In the genomic region with DNA sequence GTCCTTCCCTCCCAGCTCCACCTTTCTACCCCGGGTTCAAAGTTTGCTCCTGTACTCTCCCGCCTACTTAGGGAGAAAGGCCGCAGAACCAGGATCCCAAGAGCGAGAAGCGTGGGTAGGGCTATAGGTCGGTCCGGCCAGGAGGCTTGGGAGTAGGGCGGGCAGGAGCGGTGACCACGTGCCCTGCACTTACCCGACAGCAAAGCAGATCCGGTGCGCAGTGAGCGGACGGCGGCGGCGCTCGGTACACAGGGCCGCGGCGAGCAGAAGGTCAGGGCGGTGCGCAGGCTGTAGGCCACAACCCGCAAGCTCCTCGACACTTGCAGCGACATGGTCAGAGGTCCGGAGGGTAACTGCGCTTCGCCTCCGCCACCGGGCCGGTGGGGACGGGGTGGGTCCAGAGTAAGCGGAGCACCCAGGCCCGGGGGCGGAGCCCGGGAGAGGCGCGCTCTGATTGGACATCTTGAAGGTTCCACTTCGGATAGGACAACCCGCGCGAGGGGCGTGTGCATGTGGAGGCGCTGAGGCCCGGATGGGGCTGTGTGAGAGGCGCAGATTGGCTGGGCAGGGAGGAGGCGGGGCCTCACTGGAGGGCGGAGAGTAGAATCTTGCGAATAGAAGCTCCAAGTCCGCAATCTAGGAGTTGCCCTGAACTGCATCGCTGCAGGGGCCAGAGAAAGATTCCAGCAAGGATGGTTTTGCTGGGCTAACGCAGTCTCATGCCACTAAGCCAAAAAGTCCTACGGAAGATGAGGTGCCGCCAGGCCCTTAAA, we compare ENCODE assay signal across 8 mouse cellular contexts. TPM values are rescaled to one million over a fixed set of nuclear protein-coding genes. Genes with fewer than 3 reads are reported as not detected.
DNase-seq lines count a peak whose midpoint lies in the region; ATAC-seq and TF ChIP-seq lines count a peak whose summit lies in the region.

Gene Gcsh, minus strand, starts transcription at position 443 of the 773 bp plus-strand sequence.

- H3K4me2 ChIP-seq in CH12.LX (ENCODE audit: insufficient read depth, low read depth, poor library complexity, severe bottlenecking), result peak within 1 kb of the TSS; percentile 85
- H3K4me2 ChIP-seq in forebrain, embryonic 11.5 days (ENCODE audit: low read depth, low read length, severe bottlenecking), result peak within 1 kb of the TSS; percentile 87
- peak within 1 kb of the TSS; percentile 99 for H3K4me2 ChIP-seq in heart, embryonic 16.5 days (ENCODE audit: low read depth, low read length)
- peak within 1 kb of the TSS; percentile 92 for H3K4me2 ChIP-seq in liver, embryonic 15.5 days
- peak within 1 kb of the TSS; percentile 89 for H3K4me2 ChIP-seq in neural tube, embryonic 12.5 days (replicated peaks)

- DNase-seq in CH12.LX (ENCODE audit: extremely low read depth), result peak; percentile 98
- DNase-seq in c-Kit-positive CD71-positive TER-119-negative erythroid progenitor cells, embryonic 14.5 days (ENCODE audit: low read depth), result peak; percentile 98
- DNase-seq in forebrain, embryonic 11.5 days (ENCODE audit: low spot score), result peak; percentile 99
- DNase-seq in kidney, postnatal 36 days, result peak; percentile 100
- DNase-seq in telencephalon, adult 2 months (ENCODE audit: low read depth, low spot score), result peak; percentile 96

- H3K27me3 ChIP-seq in CH12.LX (replicated peaks), result peaks cover 11% of the 10 kb centered on the region
- H3K27me3 ChIP-seq in forebrain, embryonic 11.5 days (ENCODE audit: control insufficient read depth, insufficient read depth, low read length), result no peaks in the 10 kb centered on the region
- no peaks in the 10 kb centered on the region for H3K27me3 ChIP-seq in heart, embryonic 16.5 days (ENCODE audit: control insufficient read depth, insufficient read depth, low read length)
- peaks cover 9% of the 10 kb centered on the region for H3K27me3 ChIP-seq in liver, embryonic 15.5 days
- H3K27me3 ChIP-seq in neural tube, embryonic 12.5 days (replicated peaks), result no peaks in the 10 kb centered on the region

- dilution Hi-C loops in CH12.LX (cut with MboI; ENCODE audit: extremely low pct_ligation_motif_present, extremely low pct_unique_long_range_greater_than_20kb, low sequenced_read_pairs), result no loop called here

- in situ Hi-C loops in CH12.LX (cut with MboI; ENCODE audit: low pct_ligation_motif_present, low pct_unique_long_range_greater_than_20kb, low sequenced_read_pairs), result loop anchor here (5.0 to 10.0 kb wide), 2 partner anchors 71 to 482 kb away; partner anchors contain the start of genes Cenpn and Cmc2

- peak within 1 kb of the TSS; percentile 47 for H3K9ac ChIP-seq in CH12.LX (ENCODE audit: insufficient read depth, low read depth)
- peak within 1 kb of the TSS; percentile 75 for H3K9ac ChIP-seq in forebrain, embryonic 11.5 days (ENCODE audit: low read length)
- H3K9ac ChIP-seq in heart, embryonic 16.5 days (ENCODE audit: low read length), result peak within 1 kb of the TSS; percentile 86
- H3K9ac ChIP-seq in liver, embryonic 15.5 days, result peak within 1 kb of the TSS; percentile 49
- H3K9ac ChIP-seq in neural tube, embryonic 12.5 days, result peak within 1 kb of the TSS; percentile 56

- TF ChIP-seq EP300 in CH12.LX (IDR thresholded peaks at IDR 0.05; ENCODE audit: low read length), result no peak

- WGBS in forebrain, embryonic 11.5 days, result under 1% methylated on average over 56 of the region's 56 CpGs
- under 1% methylated on average over 56 of the region's 56 CpGs for WGBS in heart, embryonic 16.5 days
- WGBS in liver, embryonic 15.5 days (ENCODE audit: insufficient replicate concordance), result under 1% methylated on average over 56 of the region's 56 CpGs
- WGBS in neural tube, embryonic 12.5 days, result under 1% methylated on average over 56 of the region's 56 CpGs

- H3K79me2 ChIP-seq in CH12.LX (replicated peaks; ENCODE audit: control insufficient read depth, extremely low read depth, insufficient read depth, poor library complexity, severe bottlenecking), result peaks cover 3% of the 10 kb centered on the region; the same call in 1 of the 2 replicates

- ATAC-seq in forebrain, embryonic 11.5 days (replicated peaks; ENCODE audit: low FRiP score), result peak; percentile 100
- peak; percentile 100 for ATAC-seq in heart, embryonic 16.5 days (replicated peaks; ENCODE audit: extremely low read depth, insufficient read depth, low FRiP score)
- peak; percentile 99 for ATAC-seq in liver, embryonic 15.5 days (ENCODE audit: insufficient read depth)
- ATAC-seq in neural tube, embryonic 12.5 days (ENCODE audit: low FRiP score, low read depth), result peak; percentile 100

- no peaks in the 10 kb centered on the region for H3K9me3 ChIP-seq in CH12.LX (replicated peaks; ENCODE audit: low read length)
- H3K9me3 ChIP-seq in forebrain, embryonic 11.5 days (ENCODE audit: control insufficient read depth, low read length), result no peaks in the 10 kb centered on the region
- H3K9me3 ChIP-seq in heart, embryonic 16.5 days (replicated peaks; ENCODE audit: control insufficient read depth, low read length), result no peaks in the 10 kb centered on the region
- H3K9me3 ChIP-seq in liver, embryonic 15.5 days (replicated peaks), result no peaks in the 10 kb centered on the region
- no peaks in the 10 kb centered on the region for H3K9me3 ChIP-seq in neural tube, embryonic 12.5 days

- TF ChIP-seq POLR2A in CH12.LX (IDR thresholded peaks at IDR 0.05; ENCODE audit: low read depth, low read length), result peak; percentile 90

- peak within 1 kb of the TSS; percentile 13; the same call in 1 of the 2 replicates for H3K27ac ChIP-seq in CH12.LX (ENCODE audit: insufficient read depth, low read depth)
- H3K27ac ChIP-seq in forebrain, embryonic 11.5 days (ENCODE audit: low read depth, low read length), result no peak within 1 kb of the TSS
- peak within 1 kb of the TSS; percentile 83 for H3K27ac ChIP-seq in heart, embryonic 16.5 days (ENCODE audit: low read length)
- H3K27ac ChIP-seq in liver, embryonic 15.5 days (replicated peaks), result peak within 1 kb of the TSS; percentile 55
- no peak within 1 kb of the TSS for H3K27ac ChIP-seq in neural tube, embryonic 12.5 days

- TF ChIP-seq CTCF in CH12.LX (conservative IDR thresholded peaks at IDR 0.05 in 1 of 2, IDR thresholded peaks at IDR 0.05 in 1 of 2; ENCODE audit: low read depth in 2 of 2, low read length in 2 of 2), result no peak

- H3K36me3 ChIP-seq in CH12.LX (replicated peaks in 1 of 2; ENCODE audit: control insufficient read depth in 1 of 2, insufficient read depth in 1 of 2, low read length in 1 of 2), result peaks cover under 1 to 25% of the 10 kb centered on the region in 2 experiments
- no peaks in the 10 kb centered on the region for H3K36me3 ChIP-seq in forebrain, embryonic 11.5 days (ENCODE audit: control insufficient read depth, insufficient read depth, low read length)
- no peaks in the 10 kb centered on the region for H3K36me3 ChIP-seq in heart, embryonic 16.5 days (ENCODE audit: control insufficient read depth, insufficient read depth)
- H3K36me3 ChIP-seq in liver, embryonic 15.5 days (replicated peaks), result 0 out of 2 replicates have a peak, but pooled peaks cover 1% of the 10 kb centered on the region
- no peaks in the 10 kb centered on the region for H3K36me3 ChIP-seq in neural tube, embryonic 12.5 days

- H3K4me3 ChIP-seq in CH12.LX (replicated peaks in 1 of 3; ENCODE audit: low read depth in 2 of 3, low read length in 2 of 3, poor library complexity in 1 of 3), result peak within 1 kb of the TSS; percentile 69 to 94 (median 78)
- H3K4me3 ChIP-seq in forebrain, embryonic 11.5 days (ENCODE audit: low read depth, low read length), result peak within 1 kb of the TSS; percentile 66
- H3K4me3 ChIP-seq in heart, embryonic 16.5 days (ENCODE audit: low read length), result peak within 1 kb of the TSS; percentile 88
- H3K4me3 ChIP-seq in liver, embryonic 15.5 days (replicated peaks), result peak within 1 kb of the TSS; percentile 66
- peak within 1 kb of the TSS; percentile 67 for H3K4me3 ChIP-seq in neural tube, embryonic 12.5 days

- peaks cover 0 to 17% of the 10 kb centered on the region in 2 experiments; a peak in 2 of 4 replicates for H3K4me1 ChIP-seq in CH12.LX (ENCODE audit: control insufficient read depth in 1 of 2, insufficient read depth in 2 of 2)
- peaks cover 6% of the 10 kb centered on the region; the same call in 1 of the 2 replicates for H3K4me1 ChIP-seq in forebrain, embryonic 11.5 days (replicated peaks; ENCODE audit: control insufficient read depth, insufficient read depth, low read length)
- peaks cover 12% of the 10 kb centered on the region for H3K4me1 ChIP-seq in heart, embryonic 16.5 days (ENCODE audit: control insufficient read depth, insufficient read depth, low read length)
- peaks cover 29% of the 10 kb centered on the region for H3K4me1 ChIP-seq in liver, embryonic 15.5 days (replicated peaks)
- H3K4me1 ChIP-seq in neural tube, embryonic 12.5 days, result peaks cover 11% of the 10 kb centered on the region; the same call in 1 of the 2 replicates

- TF ChIP-seq RAD21 in CH12.LX (IDR thresholded peaks at IDR 0.05; ENCODE audit: low read depth, low read length), result no peak

TF ChIP-seq in CH12.LX, 34 proteins besides CTCF, POLR2A, EP300 and RAD21 (continues in another document):
- peak; percentile 46; the same call in 1 of the 2 replicates for TF ChIP-seq BHLHE40 (IDR thresholded peaks at IDR 0.05; ENCODE audit: low read depth, low read length)
- TF ChIP-seq CHD2 (IDR thresholded peaks at IDR 0.05; ENCODE audit: low read length), result no peak
- TF ChIP-seq USF2 (conservative IDR thresholded peaks at IDR 0.05; ENCODE audit: low read depth, low read length), result no peak; the same call in 1 of the 2 replicates
- peak; percentile 98 for TF ChIP-seq MXI1 (IDR thresholded peaks at IDR 0.05; ENCODE audit: low read depth, low read length)
- TF ChIP-seq MAX (IDR thresholded peaks at IDR 0.05; ENCODE audit: low read length), result peak; percentile 95
- TF ChIP-seq IRF4 (IDR thresholded peaks at IDR 0.05; ENCODE audit: low read depth, low read length), result no peak
- peak; percentile 63; the same call in 1 of the 2 replicates for TF ChIP-seq TCF12 (IDR thresholded peaks at IDR 0.05; ENCODE audit: low read depth, low read length)
- no peak for TF ChIP-seq JUN (IDR thresholded peaks at IDR 0.05; ENCODE audit: insufficient read depth, low read depth, low read length)
- 0 out of 2 replicates have a peak, but pooled peaks have one; percentile 34 for TF ChIP-seq MAZ (IDR thresholded peaks at IDR 0.05; ENCODE audit: low read depth, low read length)
- peak; percentile 65; the same call in 1 of the 2 replicates for TF ChIP-seq ZMIZ1 (IDR thresholded peaks at IDR 0.05; ENCODE audit: low read depth, low read length)
- peak; percentile 83 for TF ChIP-seq NELFE (IDR thresholded peaks at IDR 0.05; ENCODE audit: low read depth, low read length)
- TF ChIP-seq NRF1 (IDR thresholded peaks at IDR 0.05; ENCODE audit: low read depth, low read length), result peak; percentile 53; the same call in 1 of the 2 replicates

RNA-seq across cellular contexts. Expression of gene Gcsh, which starts in this region (rescaled TPM):
- total RNA-seq in CH12.LX (2012; rRNA removed) (31.5 and 45.7 TPM in 2 replicates), CH12.LX (2014; rRNA removed) (66.4 and 74.6 TPM in 2 replicates)
- polyA plus RNA-seq in CH12.LX (2012; ENCODE audit: insufficient read length, low read depth), result 91.7 and 108 TPM in 2 replicates
- 159 and 166 TPM in 2 replicates for polyA plus RNA-seq in forebrain, embryonic 11.5 days (2014; fragmentation: Nextera tagmentation; extraction: Ambion mirVana)
- polyA plus RNA-seq in heart, embryonic 16.5 days (2015; fragmentation: Nextera tagmentation; extraction: Ambion mirVana), result 83.3 and 86.0 TPM in 2 replicates
- 85.5 and 94.5 TPM in 2 replicates for polyA plus RNA-seq in liver, embryonic 15.5 days (2015; fragmentation: Nextera tagmentation; extraction: Ambion mirVana)
- polyA plus RNA-seq in neural tube, embryonic 12.5 days (2016; fragmentation: Nextera tagmentation; extraction: Ambion mirVana), result 108 and 109 TPM in 2 replicates

Comparison
In these comparisons a context has a peak if more than half of its experiments do, and no peak if none do; other contexts are left out.
1. H3K27ac ChIP-seq: peak in CH12.LX (single experiment), heart, embryonic 16.5 days (single experiment) and liver, embryonic 15.5 days (single experiment); none in forebrain, embryonic 11.5 days (single experiment) and neural tube, embryonic 12.5 days (single experiment).
2. Peak in every context shown above with its lines, with median percentiles within 50 percentile points of each other: DNase-seq, H3K4me2 ChIP-seq, H3K4me3 ChIP-seq, H3K9ac ChIP-seq and ATAC-seq.